Mouse (Mus musculus): ENCODE results near the gene Spout1. TPM values are rescaled to one million over a fixed set of nuclear protein-coding genes. Genes with fewer than 3 reads are reported as not detected.
A peak's percentile ranks its signal among the peaks of the same experiment; 100 is the strongest.
"Not testable (repeated sequence)": the region's sequence is repeated elsewhere in the genome, so short reads cannot be mapped to it uniquely, and the experiment has no call there.

Gene Spout1
- polyA plus RNA-seq, 1 experiment from 2014 or later: 83.0 TPM

DNA sequence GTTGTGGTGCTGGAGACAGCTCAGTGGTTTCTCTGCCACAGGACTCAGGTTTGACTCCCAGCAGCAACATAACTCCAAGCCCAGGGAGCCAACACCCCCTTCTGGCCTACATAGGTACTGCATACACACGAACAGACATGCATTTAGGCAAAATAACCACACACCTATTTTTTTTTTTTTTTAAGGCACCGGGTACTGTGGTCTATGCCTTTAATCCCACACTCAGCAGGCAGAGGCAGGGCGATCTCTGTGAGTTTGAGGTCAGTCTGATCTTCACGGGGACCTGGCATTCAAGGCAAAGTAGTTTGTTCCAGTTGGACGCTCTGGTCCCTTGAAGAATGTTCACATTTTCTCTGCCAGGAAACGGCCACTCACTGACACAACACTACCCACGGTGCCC lies 25.2 kb upstream of the Spout1 start:
- H3K9me3 ChIP-seq (replicated peaks): no peaks in the 10 kb centered on the region
- H3K27ac ChIP-seq: no peak overlapping the region
- WGBS: 67% methylated on average over 7 of the region's 7 CpGs
- H3K4me1 ChIP-seq: peaks cover 20% of the 10 kb centered on the region
- H3K4me2 ChIP-seq: no peak overlapping the region
- ATAC-seq (replicated peaks; ENCODE audit: low FRiP score): no peak
- no peak overlapping the region for H3K4me3 ChIP-seq (replicated peaks)
- no peaks in the 10 kb centered on the region for H3K27me3 ChIP-seq
- H3K36me3 ChIP-seq: no peaks in the 10 kb centered on the region
- H3K9ac ChIP-seq: no peak overlapping the region

DNA sequence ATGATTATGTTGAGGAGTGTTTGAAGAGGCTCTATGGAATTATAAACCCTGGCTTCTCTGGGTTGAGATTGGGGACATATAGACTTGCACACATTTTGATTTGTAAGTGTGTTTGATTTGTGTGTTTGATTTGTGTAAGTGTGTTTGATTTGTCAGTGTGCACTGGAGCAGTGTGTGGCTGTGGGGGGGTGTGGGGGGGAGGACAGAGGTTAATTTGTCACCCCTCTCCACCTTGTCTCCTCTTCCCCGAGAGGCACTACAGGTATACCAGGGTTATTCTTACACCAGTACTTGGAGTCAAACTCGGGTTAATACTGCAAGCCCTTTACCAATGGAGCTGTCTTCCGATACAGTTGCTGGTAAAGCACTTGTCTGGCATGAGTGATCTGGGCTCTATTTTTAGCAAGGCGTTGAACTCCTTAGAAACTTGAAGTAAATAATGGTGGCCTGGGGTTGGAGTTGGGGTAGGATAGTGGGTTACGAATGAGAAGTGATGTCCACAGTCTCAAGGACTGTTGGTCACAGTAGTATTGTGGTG lies 22.2 kb upstream of the Spout1 start:
- no peaks in the 10 kb centered on the region for H3K27me3 ChIP-seq
- no peak overlapping the region for H3K9ac ChIP-seq
- H3K36me3 ChIP-seq: no peaks in the 10 kb centered on the region
- no peaks in the 10 kb centered on the region for H3K9me3 ChIP-seq (replicated peaks)
- no peak overlapping the region for H3K4me3 ChIP-seq (replicated peaks)
- H3K4me1 ChIP-seq: peaks cover 10% of the 10 kb centered on the region
- H3K4me2 ChIP-seq: no peak overlapping the region
- WGBS: 63% methylated on average over 5 of the region's 5 CpGs
- ATAC-seq (replicated peaks; ENCODE audit: low FRiP score): no peak
- H3K27ac ChIP-seq: no peak overlapping the region

DNA sequence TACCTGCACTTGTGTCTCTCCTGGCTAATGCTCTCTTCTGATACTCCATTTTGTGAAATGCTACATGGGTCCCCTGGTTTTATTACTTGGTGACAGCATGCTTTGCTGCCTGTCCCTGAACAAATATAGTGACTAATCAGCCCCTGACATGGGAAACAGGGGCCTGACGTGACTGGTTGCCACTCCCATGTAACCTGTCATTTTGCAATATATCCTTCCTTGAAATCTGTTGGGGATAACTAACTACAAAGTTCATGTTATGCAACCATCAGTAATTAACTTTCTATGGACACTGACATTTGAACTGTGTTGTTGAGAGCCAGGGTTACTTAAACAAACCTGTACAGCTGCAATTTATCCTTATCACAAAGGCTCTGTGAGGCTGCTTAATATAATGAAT lies 21.7 kb upstream of the Spout1 start:
- no peaks in the 10 kb centered on the region for H3K36me3 ChIP-seq
- no peak overlapping the region for H3K9ac ChIP-seq
- no peaks in the 10 kb centered on the region for H3K27me3 ChIP-seq
- H3K4me2 ChIP-seq: no peak overlapping the region
- no peaks in the 10 kb centered on the region for H3K9me3 ChIP-seq (replicated peaks)
- no peak for ATAC-seq (replicated peaks; ENCODE audit: low FRiP score)
- H3K4me3 ChIP-seq (replicated peaks): no peak overlapping the region
- 29% methylated on average over 1 of the region's 1 CpGs for WGBS
- H3K27ac ChIP-seq: 0 out of 2 replicates have a peak overlapping the region, but pooled peaks have one; percentile 3
- peaks cover 10% of the 10 kb centered on the region for H3K4me1 ChIP-seq

DNA sequence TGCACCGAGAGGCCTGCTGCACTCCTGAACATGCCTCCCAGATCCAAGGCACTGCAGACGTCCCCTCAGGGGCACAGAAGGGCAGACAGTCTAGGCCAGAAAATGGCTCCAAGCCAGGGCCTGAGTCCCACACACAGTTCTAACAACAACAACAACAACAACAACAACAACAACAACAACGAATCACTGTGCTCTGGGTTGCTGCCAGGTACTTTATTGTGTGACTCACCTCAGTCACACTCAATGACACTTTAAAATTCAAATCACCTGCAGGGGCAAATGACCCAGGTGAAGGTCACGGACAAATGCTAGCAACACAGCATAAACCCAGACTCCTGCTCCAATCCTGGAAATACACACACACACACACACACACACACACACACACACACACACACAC lies 19.8 kb upstream of the Spout1 start:
- Histone ChIP-seq H3K9ac (no peak overlapping the region), H3K27me3 (no peaks in the 10 kb centered on the region), H3K4me1 (peaks cover 3% of the 10 kb centered on the region; the same call in 1 of the 2 replicates), H3K9me3 (replicated peaks) (no peaks in the 10 kb centered on the region), H3K4me2 (no peak overlapping the region), H3K4me3 (replicated peaks) (no peak overlapping the region), H3K36me3 (no peaks in the 10 kb centered on the region), H3K27ac (no peak overlapping the region)
- WGBS: 62% methylated on average over 4 of the region's 4 CpGs
- no peak for ATAC-seq (replicated peaks; ENCODE audit: low FRiP score)

DNA sequence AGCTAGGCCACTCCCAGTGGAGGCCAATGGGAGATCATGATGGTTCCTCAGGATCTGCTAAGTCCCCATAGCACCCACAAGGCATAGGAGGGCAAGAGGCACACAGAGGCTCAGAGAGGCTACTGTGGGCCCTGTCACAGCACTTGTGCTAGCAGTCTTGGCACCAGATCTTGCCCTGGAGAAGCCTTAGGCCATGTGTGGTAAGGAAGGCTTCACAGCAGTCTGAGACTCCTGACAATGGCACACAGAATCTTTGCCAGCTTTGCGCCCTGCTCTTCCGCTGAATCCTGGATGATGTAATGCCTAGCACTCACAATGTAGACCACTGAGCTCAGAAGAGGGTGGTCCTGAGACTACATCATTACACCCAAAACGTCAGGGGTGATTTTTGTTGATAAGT lies 16.4 kb upstream of the Spout1 start:
- Histone ChIP-seq H3K9ac (no peak overlapping the region), H3K4me3 (replicated peaks) (no peak overlapping the region), H3K27me3 (no peaks in the 10 kb centered on the region), H3K4me1 (no peaks in the 10 kb centered on the region), H3K27ac (no peak overlapping the region), H3K4me2 (no peak overlapping the region), H3K36me3 (peaks cover 6% of the 10 kb centered on the region; the same call in 1 of the 2 replicates), H3K9me3 (replicated peaks) (no peaks in the 10 kb centered on the region)
- no peak for ATAC-seq (replicated peaks; ENCODE audit: low FRiP score)
- WGBS: 79% methylated on average over 3 of the region's 3 CpGs

DNA sequence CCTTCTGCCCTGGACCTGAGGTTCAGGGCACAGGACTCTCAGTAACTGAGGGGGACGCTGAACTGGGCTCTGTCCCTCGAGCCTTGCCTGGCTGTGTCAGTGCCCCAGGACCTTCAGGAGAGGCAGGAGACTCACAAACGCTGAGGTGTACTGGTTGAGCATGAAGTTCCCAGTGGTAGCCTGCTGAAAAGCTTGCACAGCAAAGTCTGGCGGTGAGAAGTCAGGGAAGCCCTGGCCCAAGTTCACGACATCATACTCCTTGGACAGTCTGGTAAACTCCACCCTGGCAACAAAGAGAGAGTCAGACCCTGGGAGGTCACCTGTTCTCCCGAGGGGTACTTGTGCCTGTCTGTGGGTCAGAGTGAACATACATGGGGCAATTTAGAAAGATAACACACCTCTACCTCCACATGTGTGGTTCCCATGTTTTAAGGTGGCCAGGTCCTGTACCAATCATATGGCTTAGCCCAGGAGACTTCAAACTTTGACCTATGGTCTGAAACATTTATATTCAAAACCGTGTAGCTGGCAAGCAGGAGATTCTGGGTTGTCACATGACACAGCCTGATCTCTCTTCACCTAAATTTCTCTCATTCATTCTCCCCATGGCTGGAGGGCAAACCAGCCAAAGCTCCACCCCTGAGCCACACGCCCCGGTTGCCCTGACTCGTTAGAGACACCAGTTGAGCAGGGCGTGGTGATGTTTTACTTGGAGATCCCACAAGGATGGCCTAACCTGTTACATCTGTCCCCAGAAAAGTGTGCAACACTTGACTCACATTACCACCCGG lies 13.7 kb upstream of the Spout1 start:
- WGBS: 87% methylated on average over 12 of the region's 12 CpGs
- Histone ChIP-seq H3K9ac (no peak overlapping the region), H3K36me3 (peaks cover 8% of the 10 kb centered on the region; the same call in 1 of the 2 replicates), H3K27me3 (no peaks in the 10 kb centered on the region), H3K4me1 (no peaks in the 10 kb centered on the region), H3K4me2 (no peak overlapping the region), H3K9me3 (replicated peaks) (no peaks in the 10 kb centered on the region), H3K4me3 (replicated peaks) (no peak overlapping the region), H3K27ac (no peak overlapping the region)
- no peak for ATAC-seq (replicated peaks; ENCODE audit: low FRiP score)

DNA sequence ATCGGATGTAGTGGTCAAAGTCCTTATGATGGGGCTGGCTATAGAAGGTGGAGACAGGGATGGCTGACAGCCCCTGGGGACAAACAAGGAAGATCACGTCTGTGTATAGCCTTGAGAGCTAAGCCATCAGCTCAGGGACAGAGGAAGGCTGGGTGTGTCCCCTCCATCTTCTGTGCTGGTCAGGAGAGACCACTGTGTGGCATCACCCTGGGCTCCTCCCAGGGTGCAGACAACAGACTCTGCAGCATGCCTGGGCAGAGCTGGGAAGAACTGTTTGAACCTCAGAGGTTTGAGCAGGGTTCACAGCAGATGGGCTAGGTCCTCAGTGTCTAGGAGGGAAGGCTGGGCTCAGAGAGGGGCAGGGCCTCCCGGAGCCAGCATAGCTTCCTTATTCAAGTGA lies 7.4 kb upstream of the Spout1 start:
- Histone ChIP-seq H3K36me3 (peaks cover 15% of the 10 kb centered on the region; the same call in 1 of the 2 replicates), H3K9me3 (replicated peaks) (no peaks in the 10 kb centered on the region), H3K27me3 (no peaks in the 10 kb centered on the region), H3K27ac (no peak overlapping the region), H3K4me3 (replicated peaks) (no peak overlapping the region), H3K4me1 (no peaks in the 10 kb centered on the region), H3K9ac (no peak overlapping the region), H3K4me2 (no peak overlapping the region)
- WGBS: 83% methylated on average over 3 of the region's 3 CpGs
- no peak for ATAC-seq (replicated peaks; ENCODE audit: low FRiP score)

DNA sequence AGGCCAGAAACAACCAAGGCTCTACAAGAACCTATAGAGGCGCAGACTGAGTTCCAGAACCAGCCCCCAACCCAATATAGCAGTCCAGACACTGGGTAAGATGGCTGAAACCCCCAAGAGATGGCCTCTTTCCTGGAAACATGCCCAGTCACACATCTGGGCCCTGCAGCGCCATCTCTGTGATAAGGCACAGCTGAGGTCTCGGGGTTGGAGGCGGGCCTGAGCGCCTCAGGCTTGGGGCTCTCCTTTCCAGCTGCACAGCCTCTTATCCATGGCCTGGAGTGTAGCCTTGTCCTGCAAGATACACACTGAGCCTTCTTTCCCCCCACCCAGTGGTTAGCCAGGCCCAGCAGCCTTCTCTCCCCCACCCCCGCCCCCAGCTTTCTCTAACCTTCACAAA lies 7.0 kb upstream of the Spout1 start:
- no peaks in the 10 kb centered on the region for H3K9me3 ChIP-seq (replicated peaks)
- no peak overlapping the region for H3K4me2 ChIP-seq
- H3K27me3 ChIP-seq: no peaks in the 10 kb centered on the region
- ATAC-seq (replicated peaks; ENCODE audit: low FRiP score): 0 out of 2 replicates have a peak, but pooled peaks have one; percentile 54
- H3K27ac ChIP-seq: no peak overlapping the region
- H3K9ac ChIP-seq: no peak overlapping the region
- H3K4me1 ChIP-seq: no peaks in the 10 kb centered on the region
- H3K36me3 ChIP-seq: peaks cover 14% of the 10 kb centered on the region; the same call in 1 of the 2 replicates
- H3K4me3 ChIP-seq (replicated peaks): no peak overlapping the region
- 90% methylated on average over 6 of the region's 6 CpGs for WGBS

DNA sequence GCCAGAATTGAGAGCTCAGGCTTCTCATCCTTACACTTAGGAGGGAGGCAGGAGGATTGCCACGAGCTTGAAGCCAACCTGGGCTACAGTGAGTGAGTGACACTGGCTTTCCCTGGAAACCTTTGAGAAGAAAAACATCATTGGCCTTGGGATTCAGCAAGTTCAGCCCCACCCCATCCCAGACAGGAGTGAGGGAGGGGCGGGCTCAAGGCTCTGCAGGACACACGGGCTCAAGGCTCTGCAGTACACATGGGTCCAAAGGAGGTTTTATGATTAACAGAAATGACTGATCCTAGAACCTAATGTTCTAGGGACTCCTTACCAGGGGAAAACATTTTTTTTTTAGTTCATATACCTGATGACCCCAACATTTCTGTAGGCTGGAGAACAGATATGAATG lies 5.5 kb upstream of the Spout1 start:
- ATAC-seq (replicated peaks; ENCODE audit: low FRiP score): no peak
- Histone ChIP-seq H3K27ac (no peak overlapping the region), H3K9ac (no peak overlapping the region), H3K36me3 (peaks cover 7% of the 10 kb centered on the region; the same call in 1 of the 2 replicates), H3K27me3 (no peaks in the 10 kb centered on the region), H3K4me3 (replicated peaks) (no peak overlapping the region), H3K4me2 (no peak overlapping the region), H3K4me1 (no peaks in the 10 kb centered on the region), H3K9me3 (replicated peaks) (no peaks in the 10 kb centered on the region)
- 70% methylated on average over 3 of the region's 3 CpGs for WGBS

DNA sequence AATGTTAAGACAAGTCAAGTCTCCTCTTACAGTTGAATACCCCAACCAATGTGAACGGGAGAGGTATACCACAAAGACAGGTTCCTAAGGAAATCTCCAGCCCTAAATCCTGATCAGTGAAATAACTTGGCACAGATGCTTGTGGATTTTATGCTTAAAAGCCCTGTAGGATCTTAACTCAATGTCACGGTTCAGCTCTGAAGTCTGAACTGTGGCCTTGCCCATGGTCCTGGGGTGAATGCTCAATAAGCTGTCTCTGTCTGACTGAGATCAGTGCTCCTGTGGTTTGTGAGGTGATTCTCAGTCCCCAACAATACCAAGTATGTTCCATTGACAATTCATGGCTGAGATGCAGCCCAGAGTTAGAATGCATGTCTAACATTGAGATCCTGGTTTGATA lies 4.2 kb upstream of the Spout1 start:
- no peak overlapping the region for H3K27ac ChIP-seq
- H3K27me3 ChIP-seq: no peaks in the 10 kb centered on the region
- no peaks in the 10 kb centered on the region for H3K9me3 ChIP-seq (replicated peaks)
- H3K9ac ChIP-seq: no peak overlapping the region
- H3K4me1 ChIP-seq: peaks cover 4% of the 10 kb centered on the region
- no peak overlapping the region for H3K4me3 ChIP-seq (replicated peaks)
- H3K36me3 ChIP-seq: peaks cover 7% of the 10 kb centered on the region; the same call in 1 of the 2 replicates
- no peak overlapping the region for H3K4me2 ChIP-seq
- ATAC-seq (replicated peaks; ENCODE audit: low FRiP score): no peak
- 89% methylated on average over 2 of the region's 2 CpGs for WGBS

DNA sequence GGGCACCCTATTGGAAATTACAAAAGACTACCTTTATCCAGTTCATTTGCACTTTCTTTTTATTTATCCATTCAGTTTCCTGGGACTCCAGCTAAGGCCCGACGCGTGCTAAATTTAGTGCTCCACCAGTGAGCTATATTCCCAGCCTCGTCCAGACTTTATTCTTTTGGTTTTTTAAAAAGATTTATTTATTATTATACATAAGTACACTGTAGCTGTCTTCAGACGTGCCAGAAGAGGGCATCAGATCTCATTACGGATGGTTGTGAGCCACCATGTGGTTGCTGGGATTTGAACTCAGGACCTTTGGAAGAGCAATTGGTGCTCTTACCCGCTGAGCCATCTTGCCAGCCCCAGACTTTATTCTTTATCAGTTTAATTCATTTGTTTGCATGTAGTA lies 452 bp upstream of the Spout1 start:
- H3K9ac ChIP-seq; H3K27me3 ChIP-seq; H3K9me3 ChIP-seq (replicated peaks); ATAC-seq (replicated peaks; ENCODE audit: low FRiP score); H3K27ac ChIP-seq: not testable (repeated sequence)
- peak overlapping the region; percentile 77 for H3K4me2 ChIP-seq
- 60% methylated on average over 7 of the region's 7 CpGs for WGBS
- H3K4me3 ChIP-seq (replicated peaks): peak overlapping the region; percentile 83
- H3K36me3 ChIP-seq: peaks cover 33% of the 10 kb centered on the region
- peaks cover 11% of the 10 kb centered on the region for H3K4me1 ChIP-seq

DNA sequence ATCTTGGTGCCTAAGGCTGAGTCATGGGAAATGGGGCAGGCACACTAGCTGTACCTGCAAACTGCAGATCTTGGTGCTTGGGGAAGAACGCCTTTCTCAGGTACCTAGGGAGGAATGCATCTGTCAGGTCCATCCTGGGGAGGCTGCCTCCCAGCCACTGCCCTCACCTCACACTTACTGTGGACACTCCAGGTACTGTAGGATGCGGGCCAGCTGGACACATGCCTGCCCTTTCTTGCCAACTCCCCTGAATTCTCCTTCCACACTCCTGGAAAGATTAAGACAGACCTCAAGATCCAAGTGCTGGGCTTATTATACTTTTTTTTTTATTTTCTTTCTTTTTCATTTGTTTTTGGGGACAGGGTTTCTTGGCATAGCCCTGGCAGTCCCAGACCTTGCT lies 1.7 kb downstream of the Spout1 start:
- Histone ChIP-seq H3K27me3 (no peaks in the 10 kb centered on the region), H3K4me2 (no peak overlapping the region), H3K4me3 (replicated peaks) (no peak overlapping the region), H3K9ac (no peak overlapping the region), H3K4me1 (peaks cover 21% of the 10 kb centered on the region), H3K27ac (no peak overlapping the region), H3K9me3 (replicated peaks) (0 out of 2 replicates have a peak, but pooled peaks cover 3% of the 10 kb centered on the region), H3K36me3 (peaks cover 46% of the 10 kb centered on the region)
- WGBS: 97% methylated on average over 2 of the region's 2 CpGs
- ATAC-seq (replicated peaks; ENCODE audit: low FRiP score): no peak
